Mouse (Mus musculus) fibroblast of lung, adult 2 months (primary cell): Measurements from ENCODE around the gene Pik3r2.
A peak's percentile ranks its signal among the peaks of the same experiment; 100 is the strongest.

Source experiments
- DNase-seq: peaks from one replicate; pipeline ENCODE4 v3.0.0-alpha.2; 2011; ENCODE audit warnings: low read depth

Pik3r2 gene

GRCm38 (mm10) chr8:70756476-70757040, 20.0 kb downstream of the Pik3r2 start:
- DNase-seq, result no peak

GRCm38 (mm10) chr8:70755661-70756475, 20.6 kb downstream of the Pik3r2 start:
- no peak for DNase-seq

- DNase-seq, result no peak
Measured at GRCm38 (mm10) chr8:70754871-70755660, 21.4 kb downstream of the Pik3r2 start.

- peak; percentile 99 for DNase-seq
Measured at GRCm38 (mm10) chr8:70754043-70754870, 22.3 kb downstream of the Pik3r2 start, which contains the start of gene Rab3a. TSS of gene Rab3a (plus strand) at chr8:70754679.

- no peak for DNase-seq
Measured at GRCm38 (mm10) chr8:70753151-70753550, 23.4 kb downstream of the Pik3r2 start.

GRCm38 (mm10) chr8:70752000-70752764, 24.3 kb downstream of the Pik3r2 start:
- no peak for DNase-seq

- no peak for DNase-seq
Measured at GRCm38 (mm10) chr8:70750128-70750680, 26.3 kb downstream of the Pik3r2 start.

GRCm38 (mm10) chr8:70749097-70749674, 27.3 kb downstream of the Pik3r2 start:
- DNase-seq, result no peak

GRCm38 (mm10) chr8:70748246-70749096, 28.0 kb downstream of the Pik3r2 start:
- DNase-seq, result no peak

- DNase-seq, result no peak
Measured at GRCm38 (mm10) chr8:70747211-70747890, 29.2 kb downstream of the Pik3r2 start.

- DNase-seq, result no peak
Measured at GRCm38 (mm10) chr8:70746676-70747075, 29.8 kb downstream of the Pik3r2 start.

GRCm38 (mm10) chr8:70745691-70746220, 30.8 kb downstream of the Pik3r2 start:
- DNase-seq, result no peak

GRCm38 (mm10) chr8:70744806-70745205, 31.7 kb downstream of the Pik3r2 start:
- DNase-seq, result no peak

- DNase-seq, result no peak
Measured at GRCm38 (mm10) chr8:70743656-70744590, 32.6 kb downstream of the Pik3r2 start.

GRCm38 (mm10) chr8:70742981-70743655, 33.4 kb downstream of the Pik3r2 start:
- DNase-seq, result no peak

- no peak for DNase-seq
Measured at GRCm38 (mm10) chr8:70742176-70742575, 34.3 kb downstream of the Pik3r2 start.

- no peak for DNase-seq
Measured at GRCm38 (mm10) chr8:70741661-70742060, 34.9 kb downstream of the Pik3r2 start.
